Comparison of ENCODE assay signal across 8 mouse cellular contexts in the genomic region with DNA sequence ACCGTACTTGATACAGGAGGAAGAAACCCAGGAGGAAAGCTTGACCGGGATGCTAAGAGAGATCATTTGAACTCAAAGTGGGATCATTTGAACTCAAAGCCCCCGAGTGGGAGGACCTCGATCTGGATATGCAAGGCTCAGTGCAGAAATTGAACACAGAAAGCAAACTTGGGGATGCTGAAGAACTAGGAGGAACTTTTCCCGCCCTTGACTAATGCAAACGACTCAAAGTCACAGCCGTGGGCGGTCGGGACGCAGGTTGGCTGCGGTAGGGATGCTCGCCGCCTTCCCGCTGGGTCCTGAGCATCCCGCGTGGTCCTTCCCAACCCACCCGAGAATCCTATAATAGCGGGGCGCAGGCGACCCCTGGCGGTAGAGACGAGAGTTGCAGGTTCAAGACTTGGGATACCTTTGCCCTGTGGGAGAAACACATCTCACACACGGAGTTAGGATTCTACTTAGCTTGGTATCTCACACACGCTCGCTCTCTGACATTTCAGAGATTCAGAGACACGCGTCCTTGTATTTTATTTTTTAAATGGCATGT. TPM values are rescaled to one million over a fixed set of nuclear protein-coding genes. Genes with fewer than 3 reads are reported as not detected.
DNase-seq lines count a peak whose midpoint lies in the region; ATAC-seq lines count a peak whose summit lies in the region.

No protein-coding gene starts in this region.

- intact Hi-C loops in left cerebral cortex, postnatal 10 days (cut with DNase I), result loop anchor here (1.0 to 5.0 kb wide), 2 partner anchors 41 to 105 kb away; no protein-coding TSS in a partner anchor

- H3K27ac ChIP-seq in intestine, embryonic 15.5 days, result peak overlapping the region; percentile 7; the same call in 1 of the 2 replicates

- H3K4me3 ChIP-seq in intestine, embryonic 15.5 days (replicated peaks), result peak overlapping the region; percentile 45
- peak overlapping the region; percentile 90 for H3K4me3 ChIP-seq in megakaryocyte, embryonic 14.5 days (replicated peaks)

- H3K4me2 ChIP-seq in intestine, embryonic 15.5 days (replicated peaks), result peak overlapping the region; percentile 94

- peaks cover 36% of the 10 kb centered on the region for H3K4me1 ChIP-seq in intestine, embryonic 15.5 days (replicated peaks)
- H3K4me1 ChIP-seq in megakaryocyte, embryonic 14.5 days, result peaks cover 72% of the 10 kb centered on the region

- ATAC-seq in intestine, embryonic 15.5 days, result 0 out of 2 replicates have a peak, but pooled peaks have one; percentile 2

- no peaks in the 10 kb centered on the region for H3K27me3 ChIP-seq in intestine, embryonic 15.5 days (replicated peaks)
- peaks cover 17% of the 10 kb centered on the region for H3K27me3 ChIP-seq in megakaryocyte, embryonic 14.5 days (replicated peaks)

- peak; percentile 86 for DNase-seq in adrenal gland, adult 2 months
- DNase-seq in embryo, embryonic 10 days (ENCODE audit: low spot score), result peak; percentile 89
- peak; percentile 71 for DNase-seq in gastrocnemius, postnatal 25 days
- DNase-seq in left cerebral cortex, postnatal 10 days (ENCODE audit: extremely low spot score in 1 of 2, low spot score in 2 of 2), result peak; percentile 86 to 87
- peak; percentile 87 for DNase-seq in right cerebral cortex, postnatal 25 days
- DNase-seq in urinary bladder, postnatal 36 days (ENCODE audit: low spot score in 2 of 2), result peak; percentile 81 to 86

- WGBS in intestine, embryonic 15.5 days, result under 1% methylated on average over 27 of the region's 27 CpGs

- peak overlapping the region; percentile 44 for H3K9ac ChIP-seq in intestine, embryonic 15.5 days

- H3K36me3 ChIP-seq in intestine, embryonic 15.5 days, result no peaks in the 10 kb centered on the region
- H3K36me3 ChIP-seq in megakaryocyte, embryonic 14.5 days (replicated peaks; ENCODE audit: low read length), result peaks cover 14% of the 10 kb centered on the region

- no peaks in the 10 kb centered on the region for H3K9me3 ChIP-seq in intestine, embryonic 15.5 days
- H3K9me3 ChIP-seq in megakaryocyte, embryonic 14.5 days, result no peaks in the 10 kb centered on the region

RNA-seq across cellular contexts. Expression of a gene that starts 2.0 kb away (rescaled TPM):
- total RNA-seq in adrenal gland, adult 2 months (2021), result 10 to 100 TPM; 36.5 to 40.8 TPM
- polyA plus RNA-seq in adrenal gland, adult 2 months (2012; rRNA removed), result 36.3 and 37.8 TPM in 2 replicates
- total RNA-seq in gastrocnemius, postnatal 25 days (2021), result 10 to 100 TPM; 21.5 to 25.4 TPM
- 51.6 and 52.0 TPM in 2 replicates for polyA plus RNA-seq in intestine, embryonic 15.5 days (2015; fragmentation: Nextera tagmentation; extraction: Ambion mirVana)
- total RNA-seq in left cerebral cortex, postnatal 10 days (2021), result 10 to 100 TPM; 38.5 to 50.6 TPM
- polyA plus RNA-seq in megakaryocyte, embryonic 14.5 days (2012; ENCODE audit: insufficient read depth, low replicate concordance), result 36.5 and 52.2 TPM in 2 replicates

RNA-seq across cellular contexts. Expression of a gene that starts 16.7 kb away (rescaled TPM):
- total RNA-seq in adrenal gland, adult 2 months (2021), result 10 to 100 TPM; 13.2 to 13.3 TPM
- 12.3 and 21.5 TPM in 2 replicates for polyA plus RNA-seq in adrenal gland, adult 2 months (2012; rRNA removed)
- 10 to 100 TPM in 1 of 2 experiments, 1 to 10 TPM in 1; 8.5 to 10.1 TPM for total RNA-seq in gastrocnemius, postnatal 25 days (2021)
- 21.7 and 23.4 TPM in 2 replicates for polyA plus RNA-seq in intestine, embryonic 15.5 days (2015; fragmentation: Nextera tagmentation; extraction: Ambion mirVana)
- 10 to 100 TPM; 16.8 to 18.2 TPM for total RNA-seq in left cerebral cortex, postnatal 10 days (2021)
- polyA plus RNA-seq in megakaryocyte, embryonic 14.5 days (2012; ENCODE audit: insufficient read depth, low replicate concordance), result 13.3 and 50.4 TPM in 2 replicates

RNA-seq across cellular contexts. Expression of a gene that starts 17.0 kb away (rescaled TPM):
- 1 to 10 TPM; 6.5 to 8.3 TPM for total RNA-seq in adrenal gland, adult 2 months (2021)
- polyA plus RNA-seq in adrenal gland, adult 2 months (2012; rRNA removed), result 16.9 and 20.2 TPM in 2 replicates
- 1 to 10 TPM; 2.6 TPM for total RNA-seq in gastrocnemius, postnatal 25 days (2021)
- polyA plus RNA-seq in intestine, embryonic 15.5 days (2015; fragmentation: Nextera tagmentation; extraction: Ambion mirVana), result 3.1 and 4.8 TPM in 2 replicates
- total RNA-seq in left cerebral cortex, postnatal 10 days (2021), result 1 to 10 TPM; 5.3 to 7.2 TPM
- 21.5 and 54.3 TPM in 2 replicates for polyA plus RNA-seq in megakaryocyte, embryonic 14.5 days (2012; ENCODE audit: insufficient read depth, low replicate concordance)

RNA-seq across cellular contexts. Expression of a gene that starts 32.7 kb away (rescaled TPM):
- total RNA-seq in adrenal gland, adult 2 months (2021), result 10 to 100 TPM in 1 of 2 experiments, 1 to 10 TPM in 1; 5.8 to 34.5 TPM
- 2.6 and 3.2 TPM in 2 replicates for polyA plus RNA-seq in adrenal gland, adult 2 months (2012; rRNA removed)
- total RNA-seq in gastrocnemius, postnatal 25 days (2021), result under 1 TPM; 0.43 to 0.64 TPM
- 0.09 and 0.14 TPM in 2 replicates for polyA plus RNA-seq in intestine, embryonic 15.5 days (2015; fragmentation: Nextera tagmentation; extraction: Ambion mirVana)
- total RNA-seq in left cerebral cortex, postnatal 10 days (2021), result 1 to 10 TPM; 2.2 to 2.3 TPM
- 12.9 and 33.1 TPM in 2 replicates for polyA plus RNA-seq in megakaryocyte, embryonic 14.5 days (2012; ENCODE audit: insufficient read depth, low replicate concordance)

RNA-seq across cellular contexts. Expression of a gene that starts 39.3 kb away (rescaled TPM):
- 10 to 100 TPM; 21.7 to 25.5 TPM for total RNA-seq in adrenal gland, adult 2 months (2021)
- polyA plus RNA-seq in adrenal gland, adult 2 months (2012; rRNA removed), result 92.3 and 94.7 TPM in 2 replicates
- total RNA-seq in gastrocnemius, postnatal 25 days (2021), result 1 to 10 TPM; 7.8 to 8.8 TPM
- 16.7 and 17.3 TPM in 2 replicates for polyA plus RNA-seq in intestine, embryonic 15.5 days (2015; fragmentation: Nextera tagmentation; extraction: Ambion mirVana)
- total RNA-seq in left cerebral cortex, postnatal 10 days (2021), result 10 to 100 TPM; 39.0 to 39.7 TPM
- 24.2 and 30.8 TPM in 2 replicates for polyA plus RNA-seq in megakaryocyte, embryonic 14.5 days (2012; ENCODE audit: insufficient read depth, low replicate concordance)

Comparison
In these comparisons a context has a peak if more than half of its experiments do, and no peak if none do; other contexts are left out.
1. Peak in every context shown above with its lines: DNase-seq, ATAC-seq, H3K4me3 ChIP-seq and H3K27ac ChIP-seq.